Mouse (Mus musculus) limb, embryonic 14.5 days (tissue): ENCODE results near the gene Eif2d. TPM values are rescaled to one million over a fixed set of nuclear protein-coding genes. Genes with fewer than 3 reads are reported as not detected.

Experiments
- ATAC-seq: fragments of 200-750 bp; cut with Nextera tagmentation; 2 replicates; pipeline ENCODE4 v1.8.0; 2017; ENCODE audit warnings: low read depth, moderate number of reproducible peaks, moderate TSS enrichment; ENCODE audit not compliant: low FRiP score
- DNase-seq: peaks from one replicate; pipeline ENCODE4 v3.0.0-alpha.2; 2015; ENCODE audit warnings: low spot score
- H3K27ac ChIP-seq: fragments of 300-500 bp; sonication (generic); replicated peaks from 2 replicates; pipeline ENCODE4 v1.5.1; 2014; ENCODE audit warnings: low read depth, mild to moderate bottlenecking, low read length, moderate library complexity, mixed read lengths
- H3K27me3 ChIP-seq: fragments of 300-500 bp; sonication (generic); 2 replicates; pipeline ENCODE4 v1.6.1; 2014; ENCODE audit warnings: low read length, mixed read lengths; ENCODE audit not compliant: control insufficient read depth, insufficient read depth
- H3K36me3 ChIP-seq: fragments of 300-500 bp; sonication (generic); 2 replicates; pipeline ENCODE4 v1.6.1; 2014; ENCODE audit warnings: mild to moderate bottlenecking, low read length, moderate library complexity, mixed read lengths; ENCODE audit not compliant: control insufficient read depth, insufficient read depth
- H3K4me1 ChIP-seq: fragments of 300-500 bp; sonication (generic); 2 replicates; pipeline ENCODE4 v1.6.1; 2014; ENCODE audit warnings: antibody characterized with exemption, low read length, mixed read lengths; ENCODE audit not compliant: control insufficient read depth, insufficient read depth
- H3K4me2 ChIP-seq: fragments of 300-500 bp; sonication (generic); replicated peaks from 2 replicates; pipeline ENCODE4 v1.6.1; 2014; ENCODE audit warnings: low read depth, mild to moderate bottlenecking, low read length, moderate library complexity; ENCODE audit not compliant: severe bottlenecking
- H3K4me3 ChIP-seq: fragments of 300-500 bp; sonication (generic); replicated peaks from 2 replicates; pipeline ENCODE4 v1.5.1; 2014; ENCODE audit warnings: low read length
- H3K9ac ChIP-seq: fragments of 300-500 bp; sonication (generic); 2 replicates; pipeline ENCODE4 v1.6.1; 2014; ENCODE audit warnings: mild to moderate bottlenecking, low read depth, low read length, moderate library complexity; ENCODE audit not compliant: severe bottlenecking
- H3K9me3 ChIP-seq: fragments of 300-500 bp; sonication (generic); 2 replicates; pipeline ENCODE4 v1.6.1; 2016; ENCODE audit warnings: low read length; ENCODE audit not compliant: control insufficient read depth
- POLR2A ChIP-seq: fragments of 200-500 bp; IDR thresholded peaks from 2 replicates; pipeline ENCODE4 v1.8.0; 2012; ENCODE audit warnings: inconsistent platforms, mild to moderate bottlenecking, moderate library complexity, borderline replicate concordance; ENCODE audit not compliant: insufficient read depth, insufficient read length; ENCODE audit errors: extremely low read depth
- WGBS: fragments of 180-500 bp; shearing (Covaris S2); extraction: QIAGEN DNeasy Blood & Tissue Kit; methylation state at CpG from one replicate; pipeline ENCODE4 v1.1.7; 2014; 5-methylcytosine and 5-hydroxymethylcytosine counted together
- polyA plus RNA-seq, 2 experiments: library from polyadenylated mRNA; depleted of rRNA in 1 of 2; stranded (reverse) in 1 of 2; unstranded in 1 of 2; fragments of >200 nt; fragmentation: Nextera tagmentation in 1 of 2; extraction: Ambion mirVana in 1 of 2; gene quantifications; 2 replicates each; pipeline versions ENCODE4 v1.2.1 to v1.2.3; 2012 to 2014

Gene Eif2d
- 59.8 and 60.7 TPM in 2 replicates for polyA plus RNA-seq (2012; rRNA removed)
- polyA plus RNA-seq (2014; fragmentation: Nextera tagmentation; extraction: Ambion mirVana) = 61.9 and 64.8 TPM in 2 replicates

DNA sequence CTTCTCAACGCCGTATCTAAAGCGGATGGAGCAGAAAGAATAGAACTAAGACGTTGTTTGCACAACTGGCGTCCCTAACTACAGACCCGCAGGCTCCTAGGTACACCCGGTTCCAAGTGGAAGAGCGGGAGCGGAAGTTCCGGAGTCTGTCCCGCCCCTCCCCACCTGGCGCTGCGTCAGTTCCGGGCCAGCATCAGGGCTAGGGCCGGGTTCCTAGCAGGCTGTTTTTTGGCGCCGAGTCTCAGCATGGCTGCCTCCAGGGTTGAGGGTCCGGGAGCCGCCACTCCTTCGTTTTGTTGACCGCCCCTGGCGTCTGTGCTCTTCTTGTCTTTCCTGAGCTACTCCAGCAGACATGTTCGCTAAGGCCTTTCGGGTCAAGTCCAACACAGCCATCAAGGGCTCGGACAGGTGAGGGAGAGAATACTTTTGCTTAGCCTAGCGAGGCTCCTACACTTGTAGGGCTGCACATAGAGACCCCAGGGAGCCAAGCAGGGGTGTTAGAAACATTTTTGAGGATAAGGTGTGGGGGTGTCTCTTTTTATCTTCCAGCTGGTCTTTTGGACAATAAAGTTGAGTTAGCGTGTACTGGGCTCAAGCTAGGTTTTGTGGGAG lies at the start of gene Eif2d:
Eif2d (plus strand) TSS at position 164 of the 612 bp plus-strand sequence.
- H3K36me3 ChIP-seq = peaks cover 9% of the 10 kb centered on the region
- H3K4me1 ChIP-seq = peaks cover 8% of the 10 kb centered on the region; the same call in 1 of the 2 replicates
- H3K9ac ChIP-seq = peak within 1 kb of the TSS; percentile 76
- peak within 1 kb of the TSS; percentile 80 for H3K4me3 ChIP-seq
- peak; percentile 80; the same call in 1 of the 2 replicates for TF ChIP-seq POLR2A
- DNase-seq (peak; percentile 92), ATAC-seq (peak; percentile 99)
- peak within 1 kb of the TSS; percentile 84 for H3K4me2 ChIP-seq
- 2% methylated on average over 27 of the region's 27 CpGs for WGBS
- 0 out of 2 replicates have a peak within 1 kb of the TSS, but pooled peaks have one; percentile 38 for H3K27ac ChIP-seq
- no peaks in the 10 kb centered on the region for H3K27me3 ChIP-seq
- H3K9me3 ChIP-seq = no peaks in the 10 kb centered on the region

DNA sequence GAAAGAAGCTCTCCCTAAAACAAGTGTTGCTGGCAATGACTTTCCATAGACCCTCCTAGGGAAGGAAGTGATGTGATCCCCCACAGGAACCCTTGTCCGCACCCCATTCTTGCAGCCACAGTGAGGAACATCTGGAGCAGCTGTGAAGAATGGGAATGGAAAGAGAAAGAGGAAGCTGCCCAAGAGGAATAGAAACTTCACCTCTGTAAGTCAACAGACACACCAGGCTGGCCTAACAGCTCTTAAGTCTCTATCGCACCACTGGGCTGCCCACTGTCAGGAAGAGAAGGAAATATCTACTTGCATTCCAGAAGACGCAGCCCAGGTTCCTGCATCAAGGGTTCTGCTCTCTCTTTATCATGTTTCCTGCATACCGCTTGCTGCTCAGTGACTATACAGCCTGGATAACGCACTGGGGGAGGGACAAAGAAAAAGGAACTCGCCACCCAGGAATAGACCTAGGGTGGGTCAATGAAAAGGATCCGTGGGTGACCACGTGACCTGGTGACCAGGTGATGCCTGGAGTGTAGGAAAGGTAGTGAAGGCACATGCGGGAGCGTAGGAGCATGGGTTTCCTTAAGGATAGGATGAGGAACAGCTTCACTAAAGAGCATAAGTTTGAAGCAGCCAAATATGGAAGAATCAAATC lies 49.1 kb upstream of the Eif2d start:
- Histone ChIP-seq H3K9me3 (no peaks in the 10 kb centered on the region), H3K4me2 (no peak overlapping the region), H3K4me1 (peaks cover 5% of the 10 kb centered on the region; the same call in 1 of the 2 replicates), H3K9ac (no peak overlapping the region), H3K36me3 (no peaks in the 10 kb centered on the region), H3K27ac (no peak overlapping the region), H3K4me3 (no peak overlapping the region), H3K27me3 (no peaks in the 10 kb centered on the region)
- DNase-seq (no peak), ATAC-seq (no peak)
- no peak for TF ChIP-seq POLR2A
- WGBS = 85% methylated on average over 10 of the region's 10 CpGs

DNA sequence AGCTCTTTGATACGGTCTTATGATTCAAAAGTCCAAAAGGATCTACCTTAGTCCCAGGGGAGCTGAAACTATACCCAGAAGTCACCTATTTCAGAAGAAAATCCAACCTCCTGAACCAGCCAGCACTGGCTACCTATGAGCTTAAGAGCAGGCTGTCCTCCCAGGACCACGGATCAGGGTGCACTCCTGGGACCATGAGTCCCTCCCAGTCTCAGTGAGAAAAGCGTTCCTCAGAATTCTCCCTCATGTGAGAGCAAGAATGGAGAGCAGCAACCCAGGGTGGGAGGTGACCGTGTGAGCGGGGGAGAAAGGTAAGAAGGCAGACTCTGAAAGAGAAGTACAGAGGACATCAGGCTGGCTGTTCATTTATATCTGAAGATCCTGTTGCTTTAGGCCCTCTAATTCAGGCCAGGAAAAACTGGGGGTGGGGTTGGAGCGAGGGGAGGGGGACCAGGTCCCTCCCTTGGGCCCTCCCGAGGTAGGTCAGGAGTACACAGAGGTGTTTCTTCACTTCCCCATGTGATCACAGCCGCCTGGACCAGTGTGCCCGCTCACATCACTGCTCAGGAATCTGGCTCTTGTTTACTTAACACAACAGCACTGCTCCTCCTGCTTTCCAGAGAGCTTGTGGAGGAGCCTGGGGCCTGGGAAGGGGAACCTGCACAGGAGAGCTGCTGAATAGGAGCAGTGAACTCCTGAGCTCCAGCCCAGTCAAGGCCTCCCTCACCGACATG lies 45.2 kb upstream of the Eif2d start:
- peaks cover 9% of the 10 kb centered on the region for H3K4me1 ChIP-seq
- H3K9ac ChIP-seq = no peak overlapping the region
- peak; percentile 64 for DNase-seq
- no peaks in the 10 kb centered on the region for H3K9me3 ChIP-seq
- H3K36me3 ChIP-seq = no peaks in the 10 kb centered on the region
- TF ChIP-seq POLR2A = no peak
- no peaks in the 10 kb centered on the region for H3K27me3 ChIP-seq
- no peak overlapping the region for H3K4me3 ChIP-seq
- no peak overlapping the region for H3K4me2 ChIP-seq
- WGBS = 40% methylated on average over 10 of the region's 10 CpGs
- peak overlapping the region; percentile 70 for H3K27ac ChIP-seq
- peak; percentile 88 for ATAC-seq

DNA sequence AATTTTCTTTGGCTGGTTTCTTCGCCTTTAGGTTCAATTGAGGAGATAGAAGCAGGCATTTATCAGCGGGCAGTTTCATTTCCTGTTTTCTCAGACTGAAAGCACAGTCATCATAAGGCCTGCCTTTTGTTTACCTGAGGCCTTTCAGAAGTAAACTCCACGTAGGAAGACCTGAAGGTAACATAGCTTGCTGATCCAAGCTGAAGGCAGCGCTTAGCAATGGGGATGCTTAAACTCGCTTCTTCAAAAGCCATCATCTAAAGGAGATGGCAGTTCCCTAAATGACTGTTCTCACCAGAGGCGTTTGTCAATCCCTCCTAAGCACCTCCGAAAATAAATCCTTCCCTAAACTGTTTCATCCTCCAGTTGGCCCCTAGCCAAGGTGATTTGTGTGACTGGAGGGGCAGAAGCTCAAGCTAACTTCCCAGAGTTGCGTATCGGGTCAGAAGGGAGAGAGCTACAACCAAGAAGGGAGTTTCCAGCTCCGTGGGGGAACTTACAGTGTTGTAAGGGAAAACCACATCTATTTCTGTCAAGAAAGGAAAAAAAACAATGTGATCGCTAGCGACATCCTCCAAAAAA lies 42.4 kb upstream of the Eif2d start:
- Histone ChIP-seq H3K4me3 (no peak overlapping the region), H3K9ac (no peak overlapping the region), H3K4me1 (peaks cover 10% of the 10 kb centered on the region), H3K36me3 (no peaks in the 10 kb centered on the region), H3K27me3 (no peaks in the 10 kb centered on the region), H3K4me2 (no peak overlapping the region), H3K9me3 (no peaks in the 10 kb centered on the region), H3K27ac (no peak overlapping the region)
- no peak for ATAC-seq
- TF ChIP-seq POLR2A = no peak
- 60% methylated on average over 12 of the region's 12 CpGs for WGBS
- DNase-seq = no peak

DNA sequence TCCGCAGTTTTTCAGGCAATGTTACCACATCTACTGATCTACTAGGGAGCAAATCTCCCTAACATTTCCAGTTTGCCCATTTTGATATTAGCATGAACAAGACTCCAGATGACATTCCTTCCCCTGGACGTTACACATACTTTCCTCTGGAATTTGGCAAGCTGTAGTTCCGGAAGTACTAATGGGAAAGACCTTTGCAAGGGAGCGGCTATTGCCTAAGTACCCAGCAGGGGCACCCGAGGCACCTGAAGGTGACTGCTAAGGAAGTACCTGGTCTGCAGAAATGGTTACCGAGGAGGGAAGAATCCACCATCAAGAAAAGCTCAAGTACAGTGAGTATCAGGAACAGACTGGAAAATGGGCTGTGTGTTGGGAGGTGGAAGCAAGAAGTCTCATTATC lies 40.4 kb upstream of the Eif2d start:
- no peak overlapping the region for H3K9ac ChIP-seq
- DNase-seq (no peak), ATAC-seq (no peak)
- H3K27ac ChIP-seq = no peak overlapping the region
- no peak for TF ChIP-seq POLR2A
- H3K9me3 ChIP-seq = no peaks in the 10 kb centered on the region
- H3K36me3 ChIP-seq = no peaks in the 10 kb centered on the region
- peaks cover 8% of the 10 kb centered on the region for H3K4me1 ChIP-seq
- no peaks in the 10 kb centered on the region for H3K27me3 ChIP-seq
- H3K4me2 ChIP-seq = no peak overlapping the region
- H3K4me3 ChIP-seq = no peak overlapping the region
- WGBS = 29% methylated on average over 6 of the region's 6 CpGs
